Comparison of ENCODE assay signal across 8 mouse cellular contexts in the genomic region with DNA sequence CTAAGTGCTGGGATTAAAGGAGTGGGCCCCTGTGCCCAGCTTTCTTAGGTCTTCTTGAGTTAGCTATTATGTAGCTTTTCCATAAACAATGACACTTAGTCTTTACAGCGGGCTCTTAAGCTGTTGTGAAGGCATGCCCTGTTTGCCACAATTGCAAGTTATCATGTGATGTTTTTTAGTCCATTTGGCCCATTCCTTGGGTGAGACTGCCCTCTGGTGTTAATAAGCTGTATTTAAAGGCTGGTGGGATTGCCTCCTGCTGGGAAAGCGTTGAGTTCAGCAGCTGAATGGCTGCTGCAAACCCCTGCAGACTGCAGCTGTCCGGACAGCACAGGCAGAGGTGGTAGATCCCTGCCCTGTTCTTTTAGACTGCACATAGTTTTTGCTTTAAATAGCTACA. TPM values are rescaled to one million over a fixed set of nuclear protein-coding genes. Genes with fewer than 3 reads are reported as not detected.
DNase-seq lines count a peak whose midpoint lies in the region; ATAC-seq and TF ChIP-seq lines count a peak whose summit lies in the region.

No protein-coding gene starts in this region.

- H3K27me3 ChIP-seq in kidney, embryonic 15.5 days: no peaks in the 10 kb centered on the region
- no peaks in the 10 kb centered on the region for H3K27me3 ChIP-seq in limb, embryonic 13.5 days
- H3K27me3 ChIP-seq in myocyte (ENCODE audit: control insufficient read depth, insufficient read depth, insufficient read length): no peaks in the 10 kb centered on the region

- no peak overlapping the region for H3K4me3 ChIP-seq in kidney, embryonic 15.5 days (replicated peaks)
- H3K4me3 ChIP-seq in limb, embryonic 13.5 days: no peak overlapping the region
- H3K4me3 ChIP-seq in myocyte: no peak overlapping the region

- no peaks in the 10 kb centered on the region for H3K9me3 ChIP-seq in kidney, embryonic 15.5 days (replicated peaks)
- H3K9me3 ChIP-seq in limb, embryonic 13.5 days: no peaks in the 10 kb centered on the region

- peak; percentile 60; the same call in 1 of the 2 replicates for ATAC-seq in kidney, embryonic 15.5 days (replicated peaks; ENCODE audit: low FRiP score)
- ATAC-seq in limb, embryonic 13.5 days (ENCODE audit: low FRiP score, low read depth): peak; percentile 65; the same call in 1 of the 2 replicates

- H3K4me1 ChIP-seq in kidney, embryonic 15.5 days: no peaks in the 10 kb centered on the region
- H3K4me1 ChIP-seq in limb, embryonic 13.5 days: peaks cover 11% of the 10 kb centered on the region

- no peak overlapping the region for H3K9ac ChIP-seq in kidney, embryonic 15.5 days
- no peak overlapping the region for H3K9ac ChIP-seq in limb, embryonic 13.5 days

- H3K27ac ChIP-seq in kidney, embryonic 15.5 days: no peak overlapping the region
- no peak overlapping the region for H3K27ac ChIP-seq in limb, embryonic 13.5 days

- WGBS in kidney, embryonic 15.5 days: 35% methylated on average over 3 of the region's 3 CpGs
- 18% methylated on average over 3 of the region's 3 CpGs for WGBS in limb, embryonic 13.5 days

- no peak overlapping the region for H3K4me2 ChIP-seq in kidney, embryonic 15.5 days
- H3K4me2 ChIP-seq in limb, embryonic 13.5 days (replicated peaks): no peak overlapping the region
- H3K4me2 ChIP-seq in myocyte (ENCODE audit: low read depth): no peak overlapping the region

- no peak for TF ChIP-seq POLR2A in myocyte (IDR thresholded peaks at IDR 0.05; ENCODE audit: insufficient read length, low read depth)

- H3K36me3 ChIP-seq in kidney, embryonic 15.5 days: peaks cover 79% of the 10 kb centered on the region
- peaks cover 89% of the 10 kb centered on the region for H3K36me3 ChIP-seq in limb, embryonic 13.5 days
- no peaks in the 10 kb centered on the region for H3K36me3 ChIP-seq in myocyte (ENCODE audit: control insufficient read depth, insufficient read depth)

- H3ac ChIP-seq in myocyte (ENCODE audit: control insufficient read depth, insufficient read length): no peak overlapping the region

- no peaks in the 10 kb centered on the region for H3K79me2 ChIP-seq in myocyte (ENCODE audit: control insufficient read depth, insufficient read depth)

- DNase-seq in CD4-positive helper T cell, adult 2 months (ENCODE audit: low read depth, low spot score): peak; percentile 49
- DNase-seq in ZHBTc4 (ENCODE audit: low read depth, low spot score): peak; percentile 88
- DNase-seq in embryo, embryonic 11.5 days (ENCODE audit: low read depth, low spot score): peak; percentile 75
- DNase-seq in heart, adult 8-10 months (ENCODE audit: low spot score): peak; percentile 86
- peak; percentile 49 for DNase-seq in telencephalon, adult 2 months (ENCODE audit: low read depth, low spot score)

TF ChIP-seq in myocyte, 11 proteins besides CTCF, POLR2A, EP300 and RAD21:
- TF ChIP-seq MAX (IDR thresholded peaks at IDR 0.05; ENCODE audit: low read depth) (no peak), SRF (IDR thresholded peaks at IDR 0.05; ENCODE audit: control insufficient read depth, insufficient read length, low read depth) (no peak), CEBPB (IDR thresholded peaks at IDR 0.05; ENCODE audit: insufficient read depth, poor library complexity, severe bottlenecking) (no peak), MYOG (IDR thresholded peaks at IDR 0.05; ENCODE audit: control insufficient read depth in 1 of 3, insufficient read depth in 1 of 3, insufficient read length in 2 of 3, low read depth in 2 of 3) (peak in 1 of 3 experiments; percentile 25), REST (IDR thresholded peaks at IDR 0.05; ENCODE audit: insufficient read depth, insufficient read length) (no peak), E2F4 (IDR thresholded peaks at IDR 0.05; ENCODE audit: insufficient read depth) (no peak), TCF3 (IDR thresholded peaks at IDR 0.05; ENCODE audit: insufficient read length, low read depth) (no peak), MYOD1 (IDR thresholded peaks at IDR 0.05; ENCODE audit: control insufficient read depth in 1 of 3, insufficient read length in 2 of 3, low read depth in 2 of 3) (peak in 2 of 3 experiments; percentile 40 to 56), TCF12 (IDR thresholded peaks at IDR 0.05; ENCODE audit: insufficient read depth, poor library complexity, severe bottlenecking) (no peak), POLR2AphosphoS2 (IDR thresholded peaks at IDR 0.05; ENCODE audit: insufficient read length, low read depth) (no peak), USF1 (IDR thresholded peaks at IDR 0.05; ENCODE audit: low read depth) (peak; percentile 51)

RNA-seq across cellular contexts. Expression of gene Arhgef3, which starts 17.9 kb away (rescaled TPM):
- 10 to 100 TPM; 19.5 to 27.9 (median 23.9) TPM for total RNA-seq in heart, adult 8-10 months (2022)
- polyA plus RNA-seq in kidney, embryonic 15.5 days (2015; fragmentation: Nextera tagmentation; extraction: Ambion mirVana): 15.3 and 17.2 TPM in 2 replicates
- 22.3 and 24.1 TPM in 2 replicates for polyA plus RNA-seq in limb, embryonic 13.5 days (2015; fragmentation: Nextera tagmentation; extraction: Ambion mirVana)
- polyA plus RNA-seq in myocyte (2012; fragmentation: generic; extraction: Trizol): 6.6 TPM

RNA-seq across cellular contexts. Expression of gene Il17rd, which starts 58.0 kb away (rescaled TPM):
- total RNA-seq in heart, adult 8-10 months (2022): 1 to 10 TPM; 3.1 to 4.4 (median 3.5) TPM
- 5.9 and 6.2 TPM in 2 replicates for polyA plus RNA-seq in kidney, embryonic 15.5 days (2015; fragmentation: Nextera tagmentation; extraction: Ambion mirVana)
- polyA plus RNA-seq in limb, embryonic 13.5 days (2015; fragmentation: Nextera tagmentation; extraction: Ambion mirVana): 9.4 and 10.4 TPM in 2 replicates
- 1.9 TPM for polyA plus RNA-seq in myocyte (2012; fragmentation: generic; extraction: Trizol)
